In the genomic region with DNA sequence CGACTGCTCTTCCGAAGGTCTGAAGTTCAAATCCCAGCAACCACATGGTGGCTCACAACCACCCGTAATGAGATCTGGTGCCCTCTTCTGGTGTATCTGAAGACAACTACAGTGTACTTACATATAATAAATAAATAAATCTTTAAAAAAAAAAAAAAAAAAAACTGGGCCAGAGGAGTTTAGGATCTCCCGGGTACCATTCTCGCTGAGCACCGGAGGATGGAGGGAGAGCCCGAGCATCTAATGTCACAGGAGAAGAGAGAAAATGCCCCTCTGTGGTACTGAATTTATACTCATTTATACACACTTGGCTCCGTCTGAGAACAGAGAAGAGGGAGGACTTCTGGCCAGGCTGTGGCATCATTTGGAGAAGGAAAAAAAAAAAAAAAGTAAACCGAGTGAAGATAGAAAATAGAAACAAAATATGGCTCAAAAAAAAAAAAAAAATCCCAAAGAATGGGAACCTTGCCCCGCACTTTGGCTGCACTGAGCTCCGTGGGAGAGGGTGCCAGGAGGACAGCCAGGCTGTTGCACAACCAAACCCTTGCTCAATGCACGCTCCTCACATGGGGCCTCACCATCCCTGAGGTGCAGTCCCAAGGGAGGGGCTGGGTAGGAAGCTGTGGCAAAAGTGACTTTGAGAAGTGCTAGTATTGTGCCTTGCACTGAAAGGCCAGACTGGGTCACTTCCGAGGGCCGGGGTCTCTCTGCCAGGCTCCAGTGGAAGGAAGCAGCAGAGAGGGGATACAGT, we compare ENCODE assay signal across 8 mouse cellular contexts. TPM values are rescaled to one million over a fixed set of nuclear protein-coding genes. Genes with fewer than 3 reads are reported as not detected.
DNase-seq lines count a peak whose midpoint lies in the region; ATAC-seq and TF ChIP-seq lines count a peak whose summit lies in the region.

No protein-coding gene starts in this region.

- 69% methylated on average over 13 of the region's 14 CpGs for WGBS in forebrain, postnatal 0 days
- WGBS in forebrain, embryonic 14.5 days: 83% methylated on average over 13 of the region's 14 CpGs
- WGBS in intestine, embryonic 15.5 days: 70% methylated on average over 12 of the region's 14 CpGs
- WGBS in neural tube, embryonic 15.5 days: 67% methylated on average over 11 of the region's 14 CpGs

- H3K4me1 ChIP-seq in forebrain, postnatal 0 days (ENCODE audit: insufficient read depth): no peaks in the 10 kb centered on the region
- peaks cover 7% of the 10 kb centered on the region for H3K4me1 ChIP-seq in forebrain, embryonic 14.5 days (ENCODE audit: control insufficient read depth, insufficient read depth, low read length)
- H3K4me1 ChIP-seq in intestine, embryonic 15.5 days (replicated peaks): 0 out of 2 replicates have a peak, but pooled peaks cover 4% of the 10 kb centered on the region
- peaks cover 26% of the 10 kb centered on the region for H3K4me1 ChIP-seq in neural tube, embryonic 15.5 days

- TF ChIP-seq CTCF in forebrain, postnatal 0 days (IDR thresholded peaks at IDR 0.05; ENCODE audit: low read depth): no peak

- H3K9me3 ChIP-seq in forebrain, postnatal 0 days (ENCODE audit: low read length): no peaks in the 10 kb centered on the region
- H3K9me3 ChIP-seq in forebrain, embryonic 14.5 days (replicated peaks; ENCODE audit: control insufficient read depth, low read length): no peaks in the 10 kb centered on the region
- H3K9me3 ChIP-seq in intestine, embryonic 15.5 days: no peaks in the 10 kb centered on the region
- no peaks in the 10 kb centered on the region for H3K9me3 ChIP-seq in neural tube, embryonic 15.5 days (replicated peaks)

- H3K27me3 ChIP-seq in forebrain, postnatal 0 days (ENCODE audit: insufficient read depth, low read length): no peaks in the 10 kb centered on the region
- H3K27me3 ChIP-seq in forebrain, embryonic 14.5 days (replicated peaks; ENCODE audit: control insufficient read depth, insufficient read depth, low read length): no peaks in the 10 kb centered on the region
- no peaks in the 10 kb centered on the region for H3K27me3 ChIP-seq in intestine, embryonic 15.5 days (replicated peaks)
- no peaks in the 10 kb centered on the region for H3K27me3 ChIP-seq in neural tube, embryonic 15.5 days (replicated peaks)

- H3K4me3 ChIP-seq in forebrain, postnatal 0 days (ENCODE audit: low read depth, low read length): no peak overlapping the region
- H3K4me3 ChIP-seq in forebrain, embryonic 14.5 days (ENCODE audit: low read depth, low read length): no peak overlapping the region
- H3K4me3 ChIP-seq in intestine, embryonic 15.5 days (replicated peaks): no peak overlapping the region
- H3K4me3 ChIP-seq in neural tube, embryonic 15.5 days (replicated peaks): no peak overlapping the region

- peak; percentile 66 for ATAC-seq in forebrain, postnatal 0 days
- ATAC-seq in forebrain, embryonic 14.5 days: no peak
- ATAC-seq in intestine, embryonic 15.5 days: peak; percentile 70
- ATAC-seq in neural tube, embryonic 15.5 days (ENCODE audit: low FRiP score): 0 out of 2 replicates have a peak, but pooled peaks have one; percentile 13

- no peak overlapping the region for H3K4me2 ChIP-seq in forebrain, postnatal 0 days (ENCODE audit: low read depth)
- no peak overlapping the region for H3K4me2 ChIP-seq in forebrain, embryonic 14.5 days (ENCODE audit: low read length)
- no peak overlapping the region for H3K4me2 ChIP-seq in intestine, embryonic 15.5 days (replicated peaks)
- H3K4me2 ChIP-seq in neural tube, embryonic 15.5 days: no peak overlapping the region

- no peak for DNase-seq in forebrain, postnatal 0 days
- DNase-seq in forebrain, embryonic 14.5 days (ENCODE audit: low spot score): no peak
- DNase-seq in urinary bladder, postnatal 25 days (ENCODE audit: low spot score): peak; percentile 19
- no peak for DNase-seq in urinary bladder, postnatal 4 days (ENCODE audit: low spot score in 2 of 2)
- DNase-seq in testis, postnatal 14 days (ENCODE audit: low spot score): no peak
- DNase-seq in frontal cortex, postnatal 25 days (ENCODE audit: low spot score in 2 of 2): no peak

- H3K9ac ChIP-seq in forebrain, postnatal 0 days: no peak overlapping the region
- H3K9ac ChIP-seq in forebrain, embryonic 14.5 days (ENCODE audit: low read length): no peak overlapping the region
- no peak overlapping the region for H3K9ac ChIP-seq in intestine, embryonic 15.5 days
- H3K9ac ChIP-seq in neural tube, embryonic 15.5 days (replicated peaks): no peak overlapping the region

- H3K36me3 ChIP-seq in forebrain, postnatal 0 days (ENCODE audit: insufficient read depth): no peaks in the 10 kb centered on the region
- H3K36me3 ChIP-seq in forebrain, embryonic 14.5 days (ENCODE audit: control insufficient read depth, insufficient read depth, low read length): no peaks in the 10 kb centered on the region
- H3K36me3 ChIP-seq in intestine, embryonic 15.5 days: no peaks in the 10 kb centered on the region
- no peaks in the 10 kb centered on the region for H3K36me3 ChIP-seq in neural tube, embryonic 15.5 days

- 0 out of 2 replicates have a peak overlapping the region, but pooled peaks have one; percentile 3 for H3K27ac ChIP-seq in forebrain, postnatal 0 days (ENCODE audit: low read depth, low read length)
- H3K27ac ChIP-seq in forebrain, embryonic 14.5 days (ENCODE audit: low read depth, low read length): no peak overlapping the region
- H3K27ac ChIP-seq in intestine, embryonic 15.5 days: no peak overlapping the region
- H3K27ac ChIP-seq in neural tube, embryonic 15.5 days (replicated peaks): no peak overlapping the region

RNA-seq across cellular contexts. Expression of a gene that starts 15.2 kb away (rescaled TPM):
- total RNA-seq in forebrain, postnatal 0 days (2014; rRNA removed): 20.9 and 23.4 TPM in 2 replicates
- 14.5 and 20.9 TPM in 2 replicates for polyA plus RNA-seq in forebrain, postnatal 0 days (2015; fragmentation: Nextera tagmentation; extraction: Ambion mirVana)
- 18.1 and 21.1 TPM in 2 replicates for polyA plus RNA-seq in forebrain, embryonic 14.5 days (2014; fragmentation: Nextera tagmentation; extraction: Ambion mirVana)
- polyA plus RNA-seq in intestine, embryonic 15.5 days (2015; fragmentation: Nextera tagmentation; extraction: Ambion mirVana): 22.1 and 22.7 TPM in 2 replicates
- 30.7 and 32.6 TPM in 2 replicates for polyA plus RNA-seq in neural tube, embryonic 15.5 days (2015; fragmentation: Nextera tagmentation; extraction: Ambion mirVana)
